Mouse (Mus musculus) limb, embryonic 15.5 days (tissue): ENCODE measurements around the gene Hmgb3. TPM values are rescaled to one million over a fixed set of nuclear protein-coding genes. Genes with fewer than 3 reads are reported as not detected.
"Not testable (repeated sequence)": the region's sequence is repeated elsewhere in the genome, so short reads cannot be mapped to it uniquely, and the experiment has no call there.

Experiments
- ATAC-seq: fragments of 200-750 bp; cut with Nextera tagmentation; 2 replicates; pipeline ENCODE4 v1.8.0; 2017; ENCODE audit warnings: low read depth, moderate TSS enrichment; ENCODE audit not compliant: insufficient number of reproducible peaks, low FRiP score, low TSS enrichment
- H3K27ac ChIP-seq: fragments of 300-500 bp; sonication (generic); 2 replicates; pipeline ENCODE4 v1.5.1; 2015; ENCODE audit warnings: moderate library complexity, mild to moderate bottlenecking, inconsistent platforms
- H3K27me3 ChIP-seq: fragments of 300-500 bp; sonication (generic); 2 replicates; pipeline ENCODE4 v1.6.1; 2015; ENCODE audit warnings: inconsistent platforms
- H3K36me3 ChIP-seq: fragments of 300-500 bp; sonication (generic); 2 replicates; pipeline ENCODE4 v1.6.1; 2015; ENCODE audit warnings: inconsistent platforms
- H3K4me1 ChIP-seq: fragments of 300-500 bp; sonication (generic); 2 replicates; pipeline ENCODE4 v1.6.1; 2015; ENCODE audit warnings: inconsistent platforms
- H3K4me2 ChIP-seq: fragments of 300-500 bp; sonication (generic); 2 replicates; pipeline ENCODE4 v1.6.1; 2015; ENCODE audit warnings: mild to moderate bottlenecking, inconsistent platforms
- H3K4me3 ChIP-seq: fragments of 300-500 bp; sonication (generic); 2 replicates; pipeline ENCODE4 v1.5.1; 2015; ENCODE audit warnings: mild to moderate bottlenecking, inconsistent platforms
- H3K9ac ChIP-seq: fragments of 300-500 bp; sonication (generic); 2 replicates; pipeline ENCODE4 v1.6.1; 2015; ENCODE audit warnings: inconsistent platforms
- H3K9me3 ChIP-seq: fragments of 300-500 bp; sonication (generic); 2 replicates; pipeline ENCODE4 v1.6.1; 2016; ENCODE audit warnings: inconsistent platforms
- whole genome bisulfite sequencing: fragments of 180-500 bp; shearing (Covaris S2); methylation state at CpG from one replicate; pipeline ENCODE4 v1.1.7; 2015; 5-methylcytosine and 5-hydroxymethylcytosine counted together
- polyA plus RNA-seq: library from polyadenylated mRNA; unstranded; fragments of >200 nt; fragmentation: Nextera tagmentation; extraction: Ambion mirVana; gene quantifications from 2 replicates; pipeline ENCODE4 v1.2.1, GENCODE M21; 2015

Hmgb3 gene
- polyA plus RNA-seq = 185 and 192 TPM in 2 replicates

DNA sequence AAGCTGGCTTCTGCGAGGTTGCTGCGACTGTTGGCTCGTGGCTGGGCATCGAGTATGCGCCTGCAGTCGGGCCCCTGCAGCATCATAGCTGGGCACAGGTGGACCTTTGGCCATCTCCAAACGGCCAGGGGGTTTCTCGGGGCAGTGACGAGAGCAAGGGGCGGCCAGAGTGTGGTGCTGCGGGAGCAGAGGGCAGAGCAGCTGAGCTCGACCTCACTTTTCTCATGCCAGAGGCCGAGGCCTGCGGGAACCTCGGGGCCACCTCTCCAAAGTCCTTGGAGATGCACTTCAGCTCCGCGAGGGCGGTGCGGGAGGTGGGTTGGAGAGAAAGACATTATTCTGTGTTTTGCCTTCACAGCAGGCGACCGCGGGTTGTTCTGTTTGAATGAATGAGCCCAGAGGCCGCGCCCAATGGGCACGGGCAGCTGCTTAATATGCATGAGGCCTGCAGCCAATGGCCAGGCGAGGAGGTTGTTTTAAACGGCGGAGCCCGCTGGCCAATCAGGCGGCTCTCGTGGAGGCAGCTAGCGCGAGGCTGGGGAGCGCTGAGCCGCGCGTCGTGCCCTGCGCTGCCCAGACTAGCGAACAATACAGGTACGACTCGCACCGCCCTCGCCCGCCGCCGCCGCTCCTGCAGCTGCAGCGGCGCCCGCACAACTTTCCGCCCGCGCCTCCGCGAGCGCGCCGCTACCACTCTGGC lies at the start of gene Hmgb3:
Gene Hmgb3 (plus strand): TSS at position 504 of the 700 bp plus-strand sequence.
- peak; percentile 96 for ATAC-seq
- Histone ChIP-seq H3K9ac (peak within 1 kb of the TSS; percentile 57), H3K36me3 (0 out of 2 replicates have a peak, but pooled peaks cover under 1% of the 10 kb centered on the region), H3K4me2 (peak within 1 kb of the TSS; percentile 69), H3K4me1 (0 out of 2 replicates have a peak, but pooled peaks cover 2% of the 10 kb centered on the region), H3K9me3 (no peaks in the 10 kb centered on the region), H3K27me3 (no peaks in the 10 kb centered on the region), H3K4me3 (peak within 1 kb of the TSS; percentile 63), H3K27ac (peak within 1 kb of the TSS; percentile 92)
- WGBS = 23% methylated on average over 54 of the region's 59 CpGs

DNA sequence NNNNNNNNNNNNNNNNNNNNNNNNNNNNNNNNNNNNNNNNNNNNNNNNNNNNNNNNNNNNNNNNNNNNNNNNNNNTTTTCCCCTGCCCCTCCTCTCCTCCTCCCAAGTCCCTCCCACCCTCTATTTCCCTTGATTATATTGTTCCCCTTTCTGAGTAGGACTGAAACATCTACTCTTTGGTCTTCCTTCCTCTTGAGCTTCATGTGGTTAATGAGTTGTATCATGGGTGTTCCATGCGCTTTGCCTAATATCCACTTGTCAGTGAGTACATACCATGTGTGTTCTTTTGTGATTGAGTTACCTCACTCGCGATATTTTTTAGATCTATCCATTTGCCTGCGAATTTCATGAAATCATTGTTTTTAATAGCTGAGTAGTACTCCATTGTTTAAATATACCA lies 49.1 kb upstream of the Hmgb3 start:
- H3K9ac ChIP-seq, ATAC-seq, H3K4me1 ChIP-seq, H3K4me3 ChIP-seq, H3K4me2 ChIP-seq, H3K27ac ChIP-seq, H3K9me3 ChIP-seq, H3K36me3 ChIP-seq, H3K27me3 ChIP-seq: not testable (repeated sequence)
- WGBS = 86% methylated on average over 4 of the region's 4 CpGs

DNA sequence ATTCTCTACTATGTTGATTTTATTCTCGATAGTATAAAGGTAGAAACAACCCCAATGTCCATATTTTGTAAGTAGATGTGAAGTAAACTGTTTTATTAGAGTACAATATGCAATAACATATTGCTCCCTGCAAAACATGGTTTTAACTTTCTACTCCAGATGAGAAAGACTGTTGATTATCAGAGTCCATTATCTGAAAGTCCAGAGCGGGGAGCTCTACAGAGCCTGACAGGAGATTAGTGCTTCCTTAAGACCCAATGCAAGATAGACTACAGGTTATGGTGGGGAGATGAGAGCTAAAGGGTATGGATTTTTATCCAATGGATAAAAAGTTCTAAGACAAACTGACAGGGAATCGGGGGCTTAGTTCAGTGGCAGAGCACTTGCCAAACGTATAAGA lies 36.5 kb upstream of the Hmgb3 start:
- H3K27ac ChIP-seq = no peak overlapping the region
- no peak for ATAC-seq
- H3K36me3 ChIP-seq = no peaks in the 10 kb centered on the region
- no peaks in the 10 kb centered on the region for H3K27me3 ChIP-seq
- H3K9ac ChIP-seq = no peak overlapping the region
- H3K4me2 ChIP-seq = no peak overlapping the region
- 86% methylated on average over 4 of the region's 4 CpGs for WGBS
- H3K9me3 ChIP-seq = no peaks in the 10 kb centered on the region
- H3K4me1 ChIP-seq = no peaks in the 10 kb centered on the region
- H3K4me3 ChIP-seq = no peak overlapping the region

DNA sequence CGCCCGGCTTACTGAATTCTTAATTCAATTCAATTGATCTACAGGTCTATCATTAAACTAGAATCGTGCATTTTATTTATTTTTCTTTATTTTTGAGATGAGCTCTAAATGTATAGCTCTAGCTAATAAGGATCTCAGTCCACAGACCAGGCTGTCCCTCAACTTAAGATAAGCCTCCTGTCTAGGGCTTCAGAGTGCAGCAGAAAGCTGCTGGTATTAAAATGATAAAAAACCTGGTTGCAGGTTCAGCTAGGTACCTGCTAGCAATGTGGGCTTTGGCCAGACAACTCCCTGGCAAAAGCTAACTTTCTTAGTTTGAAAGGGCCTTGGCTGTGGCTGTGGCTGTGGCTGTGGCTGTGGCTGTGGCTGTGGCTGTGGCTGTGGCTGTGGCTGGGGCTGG lies 32.8 kb upstream of the Hmgb3 start:
- no peak overlapping the region for H3K9ac ChIP-seq
- no peak for ATAC-seq
- no peak overlapping the region for H3K4me2 ChIP-seq
- 96% methylated on average over 3 of the region's 3 CpGs for WGBS
- H3K9me3 ChIP-seq = no peaks in the 10 kb centered on the region
- H3K27me3 ChIP-seq = no peaks in the 10 kb centered on the region
- no peaks in the 10 kb centered on the region for H3K4me1 ChIP-seq
- H3K4me3 ChIP-seq = no peak overlapping the region
- H3K36me3 ChIP-seq = no peaks in the 10 kb centered on the region
- H3K27ac ChIP-seq = no peak overlapping the region

DNA sequence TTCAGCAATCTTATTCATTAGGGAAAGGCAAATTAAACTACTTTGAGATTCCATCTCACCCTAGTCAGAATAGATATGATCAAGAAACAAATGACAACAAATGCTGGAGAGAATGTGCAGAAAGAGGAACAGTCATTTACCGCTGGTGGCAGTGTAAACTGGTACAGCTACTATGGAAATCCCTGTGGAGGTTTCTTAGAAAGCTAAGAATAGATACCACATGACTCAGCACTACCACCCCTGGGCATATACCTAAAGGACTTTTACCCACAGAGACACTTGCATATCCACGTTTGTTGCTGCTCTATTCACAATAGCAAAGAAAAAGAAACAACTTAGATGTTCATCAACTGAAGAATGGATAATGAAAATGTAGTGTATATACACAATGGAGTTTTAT lies 31.4 kb upstream of the Hmgb3 start:
- ATAC-seq = no peak
- H3K36me3 ChIP-seq = no peaks in the 10 kb centered on the region
- H3K27me3 ChIP-seq = no peaks in the 10 kb centered on the region
- H3K4me1 ChIP-seq = peaks cover 5% of the 10 kb centered on the region; the same call in 1 of the 2 replicates
- H3K9me3 ChIP-seq = no peaks in the 10 kb centered on the region
- no peak overlapping the region for H3K27ac ChIP-seq
- no peak overlapping the region for H3K9ac ChIP-seq
- no peak overlapping the region for H3K4me3 ChIP-seq
- 68% methylated on average over 2 of the region's 2 CpGs for WGBS
- H3K4me2 ChIP-seq = no peak overlapping the region

DNA sequence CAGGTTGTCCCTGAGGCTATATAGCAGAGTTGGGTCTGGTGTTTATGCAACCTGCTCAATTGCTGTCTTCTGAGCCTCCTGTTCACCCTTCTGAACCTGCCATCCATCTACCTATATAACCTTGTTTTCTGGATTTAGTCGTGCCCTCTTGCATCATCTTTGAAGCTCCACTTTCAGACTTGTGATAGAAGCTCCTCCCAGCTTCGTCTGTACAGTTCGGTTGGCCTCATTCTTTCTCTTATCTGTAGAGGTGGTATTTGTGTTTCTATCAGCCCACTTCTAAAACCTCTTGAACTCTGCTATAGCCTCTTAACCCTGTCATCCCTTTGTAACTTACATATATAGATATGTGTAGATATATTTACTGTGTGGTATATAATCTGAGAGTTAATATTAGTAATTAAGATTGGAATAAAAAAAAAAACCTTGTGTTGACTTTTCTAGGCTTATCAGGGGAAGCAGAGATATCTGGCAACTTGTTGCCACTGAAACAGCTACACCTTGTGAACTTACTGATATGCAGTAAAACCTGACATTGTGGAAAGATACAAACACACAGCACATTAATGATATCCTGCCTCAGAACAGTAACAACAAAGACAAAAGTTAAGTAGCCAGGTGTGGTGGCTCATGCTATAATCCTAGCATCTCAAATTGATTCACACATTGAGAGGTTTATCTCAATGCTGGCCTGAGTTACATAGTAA lies 30.0 kb upstream of the Hmgb3 start:
- 68% methylated on average over 3 of the region's 3 CpGs for WGBS
- no peak overlapping the region for H3K4me3 ChIP-seq
- no peak for ATAC-seq

DNA sequence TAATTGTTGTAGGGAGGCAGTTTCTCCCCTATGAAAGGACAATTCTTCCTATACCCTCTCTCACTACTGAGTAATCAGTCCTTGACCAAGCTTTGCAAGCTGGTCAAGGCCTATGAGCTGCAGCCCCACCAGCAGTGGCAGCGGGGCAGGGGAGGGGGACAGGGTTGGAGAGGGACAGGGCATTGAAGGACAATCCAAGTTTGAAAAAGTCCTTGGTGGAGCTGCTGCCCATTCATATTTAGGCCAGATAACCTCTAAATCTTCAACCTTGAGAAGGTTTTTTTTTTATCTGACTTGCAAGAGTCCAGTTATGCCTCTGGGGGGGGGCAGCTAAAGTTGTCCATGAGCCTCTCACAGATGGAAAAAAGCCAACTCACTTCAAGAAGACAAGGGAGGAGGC lies 28.3 kb upstream of the Hmgb3 start:
- no peak overlapping the region for H3K27ac ChIP-seq
- no peaks in the 10 kb centered on the region for H3K9me3 ChIP-seq
- 85% methylated on average over 1 of the region's 1 CpGs for WGBS
- no peak overlapping the region for H3K4me3 ChIP-seq
- H3K4me2 ChIP-seq = no peak overlapping the region
- no peaks in the 10 kb centered on the region for H3K27me3 ChIP-seq
- H3K36me3 ChIP-seq = no peaks in the 10 kb centered on the region
- H3K9ac ChIP-seq = no peak overlapping the region
- no peak for ATAC-seq
- peaks cover 5% of the 10 kb centered on the region; the same call in 1 of the 2 replicates for H3K4me1 ChIP-seq

More for the DNA sequence above, 30.0 kb upstream of the Hmgb3 start:
- no peak overlapping the region for H3K4me2 ChIP-seq
- H3K36me3 ChIP-seq = no peaks in the 10 kb centered on the region
- peaks cover 5% of the 10 kb centered on the region; the same call in 1 of the 2 replicates for H3K4me1 ChIP-seq
- H3K27me3 ChIP-seq = no peaks in the 10 kb centered on the region
- H3K27ac ChIP-seq = no peak overlapping the region
- H3K9me3 ChIP-seq = no peaks in the 10 kb centered on the region
- H3K9ac ChIP-seq = no peak overlapping the region

DNA sequence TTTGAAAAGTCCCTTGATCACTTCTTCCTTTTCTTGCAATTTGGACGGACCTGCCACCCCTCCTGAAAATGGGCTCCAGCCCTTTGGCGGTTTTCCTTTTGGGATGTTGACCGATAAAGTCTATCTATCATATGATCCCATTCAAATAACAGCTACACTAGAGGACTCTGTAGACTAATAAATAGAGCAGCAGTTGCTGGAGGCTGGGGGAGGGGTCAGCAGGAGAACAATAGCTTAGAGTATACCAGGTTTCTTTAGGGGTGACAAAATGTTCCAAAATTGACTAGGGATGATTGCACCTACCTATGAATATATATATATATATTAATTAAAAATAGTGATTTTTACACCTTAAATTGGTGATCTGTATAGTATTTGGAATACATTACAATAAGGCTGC lies 27.6 kb upstream of the Hmgb3 start:
- Histone ChIP-seq H3K9me3 (no peaks in the 10 kb centered on the region), H3K27ac (no peak overlapping the region), H3K4me3 (no peak overlapping the region), H3K4me2 (no peak overlapping the region), H3K36me3 (no peaks in the 10 kb centered on the region), H3K4me1 (peaks cover 5% of the 10 kb centered on the region; the same call in 1 of the 2 replicates), H3K9ac (no peak overlapping the region), H3K27me3 (no peaks in the 10 kb centered on the region)
- 53% methylated on average over 3 of the region's 3 CpGs for WGBS
- no peak for ATAC-seq

DNA sequence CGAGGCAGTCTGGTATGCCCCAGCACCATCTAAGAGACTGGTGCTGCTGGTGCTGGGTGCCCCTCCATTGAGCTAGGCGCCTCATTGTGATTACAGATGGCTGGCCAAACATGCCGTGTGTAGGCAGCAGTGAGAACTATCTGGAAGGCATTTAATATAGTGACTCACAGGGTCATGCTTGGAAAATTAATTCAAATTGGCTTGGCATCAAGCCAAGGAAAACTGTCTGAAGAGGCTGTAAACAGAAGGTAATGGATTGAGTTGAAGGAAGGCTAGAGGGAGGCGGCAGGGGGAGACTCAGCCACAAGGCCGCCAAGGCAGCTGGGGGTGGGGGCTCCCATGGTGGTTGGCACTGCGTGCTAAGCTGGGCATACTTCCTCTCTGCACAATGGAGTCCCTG lies 27.1 kb upstream of the Hmgb3 start:
- 27% methylated on average over 6 of the region's 6 CpGs for WGBS
- ATAC-seq = no peak
- H3K9ac ChIP-seq = no peak overlapping the region
- peaks cover 5% of the 10 kb centered on the region; the same call in 1 of the 2 replicates for H3K4me1 ChIP-seq
- no peaks in the 10 kb centered on the region for H3K27me3 ChIP-seq
- H3K27ac ChIP-seq = no peak overlapping the region
- no peaks in the 10 kb centered on the region for H3K9me3 ChIP-seq
- H3K36me3 ChIP-seq = no peaks in the 10 kb centered on the region
- no peak overlapping the region for H3K4me3 ChIP-seq
- H3K4me2 ChIP-seq = no peak overlapping the region

DNA sequence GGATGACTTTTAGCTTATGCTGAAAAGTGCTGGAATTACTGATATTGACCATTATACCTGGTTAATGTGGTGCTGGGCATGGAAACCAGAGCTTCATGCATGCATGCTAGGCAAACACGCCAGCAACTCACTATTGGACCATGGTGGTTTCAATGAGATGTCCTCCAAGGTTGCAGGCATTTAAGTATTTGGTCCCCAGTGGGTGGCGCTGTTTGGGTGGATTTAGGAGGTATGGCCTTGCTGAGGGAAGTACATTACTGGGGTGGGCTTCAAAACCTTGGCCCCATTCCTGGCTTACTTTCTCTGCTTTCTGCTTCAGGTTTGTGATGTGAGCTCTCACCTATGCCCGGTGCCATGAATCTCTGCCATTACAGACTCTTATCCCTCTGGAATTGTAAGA lies 23.1 kb upstream of the Hmgb3 start:
- Histone ChIP-seq H3K4me2 (no peak overlapping the region), H3K4me1 (peaks cover 5% of the 10 kb centered on the region; the same call in 1 of the 2 replicates), H3K4me3 (no peak overlapping the region), H3K9me3 (no peaks in the 10 kb centered on the region), H3K27me3 (no peaks in the 10 kb centered on the region), H3K27ac (no peak overlapping the region), H3K9ac (no peak overlapping the region), H3K36me3 (no peaks in the 10 kb centered on the region)
- ATAC-seq = no peak
- WGBS = 61% methylated on average over 3 of the region's 3 CpGs

DNA sequence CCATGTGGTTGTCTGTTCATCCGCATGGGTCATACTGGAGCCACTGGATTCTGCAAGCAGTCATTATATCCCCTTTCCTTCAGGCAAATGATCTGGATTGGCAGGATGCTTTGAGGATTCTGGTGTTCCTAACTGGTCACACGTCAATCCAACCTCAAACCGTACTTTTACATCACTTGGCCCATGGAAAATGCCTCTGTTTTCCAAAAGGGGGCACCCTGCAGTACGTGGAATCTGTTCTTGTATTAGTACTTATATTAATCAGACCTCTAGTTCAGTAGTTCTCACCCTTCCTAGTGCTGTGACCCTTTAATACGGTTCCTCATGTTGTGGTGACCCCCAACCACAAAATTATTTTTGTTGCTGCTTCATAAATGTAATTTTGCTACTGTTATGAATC lies 21.6 kb upstream of the Hmgb3 start:
- ATAC-seq = no peak
- no peaks in the 10 kb centered on the region for H3K9me3 ChIP-seq
- no peaks in the 10 kb centered on the region for H3K4me1 ChIP-seq
- H3K4me2 ChIP-seq = no peak overlapping the region
- no peaks in the 10 kb centered on the region for H3K27me3 ChIP-seq
- H3K9ac ChIP-seq = no peak overlapping the region
- H3K27ac ChIP-seq = no peak overlapping the region
- no peaks in the 10 kb centered on the region for H3K36me3 ChIP-seq
- H3K4me3 ChIP-seq = no peak overlapping the region
- WGBS = 78% methylated on average over 5 of the region's 5 CpGs

DNA sequence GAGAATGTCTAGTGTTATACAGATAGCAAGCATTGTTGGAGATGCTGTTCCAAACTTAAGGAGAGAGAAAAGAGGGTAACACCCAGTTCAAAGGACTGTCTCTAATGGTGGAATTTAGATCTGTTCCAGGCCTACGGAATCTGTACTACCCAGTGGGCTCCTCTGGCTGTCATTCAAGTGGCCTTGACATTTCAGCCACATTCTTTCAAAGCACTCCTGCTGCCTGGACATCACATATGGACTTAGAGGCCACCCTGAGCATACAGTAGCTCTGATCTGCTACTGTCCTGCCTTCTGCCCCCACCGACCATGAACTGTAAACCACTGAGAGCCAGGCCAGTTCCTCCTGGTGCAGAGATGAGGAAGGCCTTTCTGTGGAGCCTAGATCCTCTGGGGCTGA lies 17.9 kb upstream of the Hmgb3 start:
- H3K36me3 ChIP-seq = no peaks in the 10 kb centered on the region
- no peak overlapping the region for H3K27ac ChIP-seq
- H3K4me3 ChIP-seq = no peak overlapping the region
- H3K9me3 ChIP-seq = no peaks in the 10 kb centered on the region
- no peak for ATAC-seq
- WGBS = 75% methylated on average over 2 of the region's 2 CpGs
- no peaks in the 10 kb centered on the region for H3K27me3 ChIP-seq
- H3K4me1 ChIP-seq = no peaks in the 10 kb centered on the region
- no peak overlapping the region for H3K9ac ChIP-seq
- H3K4me2 ChIP-seq = no peak overlapping the region
